Mouse (Mus musculus) liver, adult 2 months (tissue): ENCODE data around the gene Ttc21a.

Experiments
- CTCF ChIP-seq: fragments of 200-500 bp; IDR thresholded peaks from 2 replicates; pipeline ENCODE4 v1.5.1; 2011; ENCODE audit warnings: low read depth, low read length, control low read depth
- POLR2A ChIP-seq: fragments of 200-500 bp; IDR thresholded peaks from 2 replicates; pipeline ENCODE4 v1.6.1; 2011; ENCODE audit warnings: low read length, control low read depth; ENCODE audit not compliant: insufficient read depth; ENCODE audit errors: extremely low read depth

DNA sequence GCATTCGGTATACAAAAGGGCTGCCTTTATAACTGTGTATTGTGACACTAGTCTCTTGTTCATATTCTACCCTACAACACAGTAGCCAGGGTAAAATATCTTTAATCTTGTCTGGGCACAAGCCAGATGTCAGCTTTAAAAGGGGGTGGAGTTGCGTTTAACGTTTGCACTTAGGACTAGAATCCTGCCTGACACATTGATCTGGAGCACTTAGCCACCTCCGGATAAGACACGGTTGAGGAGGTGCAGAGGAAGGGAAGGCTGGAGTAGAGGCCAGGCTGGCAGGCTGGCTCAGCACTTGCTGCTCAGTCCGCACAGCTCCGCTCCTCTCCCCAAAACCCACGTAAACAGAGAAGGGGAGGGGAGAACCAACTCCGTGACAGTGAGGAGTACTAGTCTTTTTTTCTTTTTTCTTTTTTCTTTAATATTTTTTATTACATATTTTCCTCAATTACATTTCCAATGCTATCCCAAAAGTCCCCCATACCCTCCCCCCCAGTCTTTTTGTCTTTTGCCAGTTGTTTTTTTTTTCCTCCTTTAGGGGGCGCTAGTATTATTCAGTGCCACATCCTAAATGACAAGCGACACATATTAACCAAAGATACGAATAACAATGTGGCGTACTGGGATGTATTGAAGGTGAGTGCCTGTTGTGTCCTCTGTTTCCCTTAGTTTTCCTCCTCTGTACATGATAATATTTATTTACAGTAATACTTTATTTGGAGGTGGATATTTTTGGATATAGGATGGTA lies 24.1 kb upstream of the Ttc21a start:
- TF ChIP-seq POLR2A (no peak), CTCF (0 out of 2 replicates have a peak, but pooled peaks have one; percentile 8)
